Mouse (Mus musculus) frontal cortex, adult 2 months (tissue): Measurements from ENCODE around the gene Col5a3. TPM values are rescaled to one million over a fixed set of nuclear protein-coding genes. Genes with fewer than 3 reads are reported as not detected.

Source experiments
- DNase-seq, 2 experiments: peaks; one replicate each; pipeline ENCODE4 v3.0.0; 2022; ENCODE audit warnings: low spot score in 1 of 2; ENCODE audit errors: extremely low spot score in 1 of 2
- polyA plus RNA-seq: library from polyadenylated mRNA; depleted of rRNA; stranded (reverse); fragments of >200 nt; gene quantifications from 2 replicates; pipeline ENCODE4 v1.2.3, GENCODE M21; 2012

The Col5a3 gene
- polyA plus RNA-seq, 1 experiment: 2.5 TPM

- peak in 1 of 2 experiments; percentile 31 for DNase-seq
Measured at GRCm38 (mm10) chr9:20810271-20810670, 4.6 kb downstream of the Col5a3 start.

GRCm38 (mm10) chr9:20805706-20806105, 9.2 kb downstream of the Col5a3 start:
- no peak for DNase-seq

- no peak for DNase-seq
Measured at GRCm38 (mm10) chr9:20805159-20805495, 9.7 kb downstream of the Col5a3 start.

GRCm38 (mm10) chr9:20804266-20805158, 10.4 kb downstream of the Col5a3 start:
- DNase-seq: peak in 1 of 2 experiments; percentile 84

- DNase-seq: peak; percentile 38 to 50
Measured at GRCm38 (mm10) chr9:20794108-20794806, 20.6 kb downstream of the Col5a3 start.

GRCm38 (mm10) chr9:20790345-20790744, 24.5 kb downstream of the Col5a3 start:
- no peak for DNase-seq

GRCm38 (mm10) chr9:20789651-20790050, 25.2 kb downstream of the Col5a3 start:
- DNase-seq: no peak

GRCm38 (mm10) chr9:20787992-20788391, 26.9 kb downstream of the Col5a3 start:
- no peak for DNase-seq

- no peak for DNase-seq
Measured at GRCm38 (mm10) chr9:20785055-20785454, 29.8 kb downstream of the Col5a3 start.

- DNase-seq: no peak
Measured at GRCm38 (mm10) chr9:20781286-20781685, 33.6 kb downstream of the Col5a3 start.

GRCm38 (mm10) chr9:20765274-20765673, 49.6 kb downstream of the Col5a3 start:
- DNase-seq: no peak

- DNase-seq: no peak
Measured at GRCm38 (mm10) chr9:20763099-20763498, 51.8 kb downstream of the Col5a3 start.

- DNase-seq: no peak
Measured at GRCm38 (mm10) chr9:20762197-20762961, 52.5 kb downstream of the Col5a3 start.

GRCm38 (mm10) chr9:20761388-20761787, 53.5 kb downstream of the Col5a3 start:
- DNase-seq: no peak

GRCm38 (mm10) chr9:20760813-20761212, 54.1 kb downstream of the Col5a3 start:
- no peak for DNase-seq

GRCm38 (mm10) chr9:20758896-20759295, 56.0 kb downstream of the Col5a3 start:
- DNase-seq: no peak

GRCm38 (mm10) chr9:20758243-20758642, 56.6 kb downstream of the Col5a3 start:
- no peak for DNase-seq

GRCm38 (mm10) chr9:20757087-20757955, 57.5 kb downstream of the Col5a3 start:
- DNase-seq: peak in 1 of 2 experiments; percentile 71

- no peak for DNase-seq
Measured at GRCm38 (mm10) chr9:20756081-20756700, 58.7 kb downstream of the Col5a3 start.

GRCm38 (mm10) chr9:20754335-20754734, 60.5 kb downstream of the Col5a3 start:
- no peak for DNase-seq
